Mouse (Mus musculus): ENCODE measurements around the gene Zc2hc1b. TPM values are rescaled to one million over a fixed set of nuclear protein-coding genes. Genes with fewer than 3 reads are reported as not detected.
"Not testable (repeated sequence)": the region's sequence is repeated elsewhere in the genome, so short reads cannot be mapped to it uniquely, and the experiment has no call there.

The Zc2hc1b gene
- not detected in 2 replicates for polyA plus RNA-seq (2012; rRNA removed)

DNA sequence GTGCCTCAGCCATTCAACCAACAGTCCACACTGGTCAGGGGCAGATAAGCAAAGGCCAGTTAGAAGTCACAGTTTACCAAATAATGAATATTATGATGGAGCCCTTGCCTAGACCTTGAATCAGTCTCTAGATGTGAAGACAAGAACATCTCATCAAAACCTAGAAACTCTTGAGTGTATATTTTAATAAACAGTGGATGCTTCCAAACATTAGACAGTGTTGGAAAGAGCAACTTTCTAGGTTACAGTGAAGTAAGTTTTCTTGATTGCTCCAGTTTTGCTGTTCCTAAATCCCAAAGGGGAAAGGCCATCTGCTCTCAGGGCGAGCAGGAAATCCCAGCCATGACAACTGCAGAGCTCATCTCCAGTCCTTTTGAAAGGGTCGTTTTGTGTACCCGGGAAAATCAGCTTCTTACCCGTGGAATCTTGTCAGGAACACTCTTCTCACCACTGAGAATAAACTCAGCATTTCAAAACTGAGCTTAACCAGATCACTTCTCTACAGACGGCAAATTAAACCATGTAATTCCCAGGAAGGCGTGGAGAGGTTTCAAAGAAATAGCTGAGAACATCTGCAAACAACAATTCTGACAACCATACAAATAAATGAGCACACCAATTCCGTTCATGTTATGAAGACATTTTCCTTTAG is at the start of gene Zc2hc1b:
Zc2hc1b (minus strand) TSS at position 51 of the 652 bp plus-strand sequence.
- no peak for DNase-seq (ENCODE audit: low read depth)

GRCm38 (mm10) chr10:13225377-13226063 is 47.7 kb upstream of the Zc2hc1b start:
- DNase-seq (ENCODE audit: low read depth): no peak

- no peak for DNase-seq (ENCODE audit: low read depth)
Measured at GRCm38 (mm10) chr10:13222135-13222534, 44.3 kb upstream of the Zc2hc1b start.

DNA sequence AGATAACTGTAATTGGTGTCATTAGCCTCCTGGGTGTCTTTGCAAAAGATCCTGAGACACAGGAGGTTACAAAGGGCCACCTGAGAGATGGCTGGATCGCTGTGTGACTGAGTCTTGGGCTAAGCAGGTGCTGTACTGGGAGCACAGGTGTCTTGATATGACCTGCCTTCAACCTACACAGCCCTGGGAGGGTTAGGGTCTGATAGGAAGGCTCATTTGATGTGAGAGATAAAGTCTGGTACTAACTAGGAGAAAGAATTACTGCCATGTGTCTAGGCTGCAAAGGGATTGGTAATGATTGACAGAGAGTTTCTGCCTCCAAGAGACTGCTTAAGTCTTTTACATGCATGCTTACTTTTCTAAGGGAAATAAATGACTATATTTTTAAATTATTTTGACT is 42.2 kb upstream of the Zc2hc1b start:
- no peak for DNase-seq (ENCODE audit: low read depth)

DNA sequence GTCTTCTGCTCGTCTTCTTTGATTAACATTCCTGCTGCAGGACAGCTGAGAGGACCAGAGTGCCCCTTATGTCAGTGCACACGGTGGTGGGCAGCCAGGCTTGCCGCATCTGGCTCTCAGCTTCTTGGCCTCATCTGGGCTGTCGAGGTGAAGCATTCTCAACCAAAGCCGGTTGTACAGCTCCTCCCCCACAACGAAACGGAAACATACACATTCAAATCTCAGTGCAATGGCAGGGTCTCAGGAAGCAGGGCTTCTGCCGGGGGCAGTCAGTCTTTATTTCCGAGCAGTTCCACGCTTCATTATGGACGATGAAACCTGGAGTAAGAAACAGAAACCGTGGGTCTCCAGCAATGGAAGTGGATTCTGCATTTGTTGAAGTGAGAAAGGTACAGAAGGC is 36.1 kb upstream of the Zc2hc1b start:
- no peak for DNase-seq (ENCODE audit: low read depth)

DNA sequence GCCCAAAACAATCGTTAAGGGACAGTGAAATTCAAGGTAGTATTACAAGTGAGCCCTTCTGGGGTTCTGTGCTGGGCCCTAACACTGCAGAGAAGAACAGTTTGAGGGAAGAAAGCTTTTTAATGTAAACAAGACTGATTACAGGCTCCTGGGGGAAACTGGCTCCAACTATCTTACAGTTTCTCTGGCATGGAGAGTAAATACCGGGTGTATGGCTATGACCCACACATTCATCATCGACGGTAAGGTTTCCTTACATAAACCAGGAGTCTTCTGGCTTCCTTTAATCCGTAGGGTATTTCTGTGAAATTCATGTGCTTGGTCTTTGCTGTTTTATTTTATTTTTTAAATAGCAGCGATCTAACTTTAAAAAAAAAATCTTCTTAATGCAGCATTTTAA is 35.0 kb upstream of the Zc2hc1b start:
- DNase-seq (ENCODE audit: low read depth): no peak

DNA sequence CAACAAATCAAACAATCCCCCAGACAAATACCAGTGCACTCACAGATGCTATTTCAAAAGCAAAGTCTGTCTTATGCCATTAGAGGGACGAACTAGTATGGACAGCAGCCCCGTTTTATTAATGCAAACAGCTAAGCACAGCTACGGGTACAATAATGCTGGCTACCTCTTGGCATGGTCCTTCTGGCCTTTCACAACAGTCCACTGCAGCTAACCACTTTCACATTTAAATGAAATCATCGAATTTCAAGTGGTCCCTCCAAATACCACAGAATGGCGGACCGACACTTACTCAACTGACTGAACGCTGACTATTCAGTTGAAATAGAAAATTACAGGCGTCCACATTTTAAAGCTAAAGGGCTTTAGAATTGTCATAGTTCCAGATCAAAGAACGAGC is 34.5 kb upstream of the Zc2hc1b start:
- no peak for DNase-seq (ENCODE audit: low read depth)

- DNase-seq (ENCODE audit: low read depth): no peak
Measured at GRCm38 (mm10) chr10:13209930-13210637, 32.3 kb upstream of the Zc2hc1b start.

- DNase-seq (ENCODE audit: low read depth): no peak
Measured at GRCm38 (mm10) chr10:13209506-13209905, 31.7 kb upstream of the Zc2hc1b start.

DNA sequence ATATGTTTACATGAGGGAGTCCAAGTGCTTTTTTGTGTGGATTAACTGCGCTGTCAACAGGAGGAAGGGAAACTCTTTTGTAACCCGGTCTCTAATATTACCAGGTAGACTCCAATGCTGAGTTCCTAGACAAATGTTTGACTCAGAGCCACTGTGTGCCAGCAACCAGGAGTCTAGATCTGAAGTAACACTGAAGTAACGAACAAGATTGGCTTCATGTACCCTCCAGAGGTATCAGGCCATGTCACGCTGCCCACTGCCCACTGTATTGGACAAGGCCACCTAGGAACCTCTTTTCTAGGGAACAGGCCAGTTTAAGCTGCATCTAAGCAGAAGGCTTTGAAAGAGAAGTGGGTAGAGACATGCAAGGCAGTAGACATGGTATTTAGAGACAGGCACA is 31.2 kb upstream of the Zc2hc1b start:
- no peak for DNase-seq (ENCODE audit: low read depth)

DNA sequence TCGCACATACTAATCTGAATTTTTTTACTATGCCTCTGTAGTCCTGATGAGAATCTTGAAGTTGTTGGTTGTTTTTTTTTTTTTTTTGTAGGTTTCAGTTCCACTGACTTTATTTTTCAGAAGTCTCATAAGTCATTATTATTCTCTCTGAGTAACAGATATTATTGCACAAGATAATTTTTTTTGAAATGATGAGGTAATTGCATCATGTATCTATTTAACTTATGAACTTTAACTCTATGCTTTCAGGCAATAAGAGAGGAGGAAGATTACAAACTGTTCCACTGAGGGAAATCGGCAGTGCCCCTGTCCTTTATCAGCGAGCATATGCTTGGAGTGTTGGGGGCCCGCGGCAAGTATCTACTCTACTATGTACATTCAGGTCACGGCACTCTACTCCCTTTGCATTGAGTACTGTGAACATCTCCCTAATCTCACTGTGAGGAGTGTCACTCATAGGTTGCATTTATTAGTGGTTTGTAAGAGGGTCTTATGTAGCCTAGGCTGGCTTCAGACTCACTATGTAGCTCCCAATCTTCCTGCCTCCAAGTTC is 24.0 kb upstream of the Zc2hc1b start:
- DNase-seq (ENCODE audit: low read depth): no peak

- DNase-seq (ENCODE audit: low read depth): no peak
Measured at GRCm38 (mm10) chr10:13200862-13201261, 23.0 kb upstream of the Zc2hc1b start.

GRCm38 (mm10) chr10:13199234-13199633 is 21.4 kb upstream of the Zc2hc1b start:
- no peak for DNase-seq (ENCODE audit: low read depth)

- DNase-seq (ENCODE audit: low read depth): no peak
Measured at GRCm38 (mm10) chr10:13196872-13197507, 19.2 kb upstream of the Zc2hc1b start.

- not testable (repeated sequence) for DNase-seq (ENCODE audit: low read depth)
Measured at GRCm38 (mm10) chr10:13193496-13193895, 15.7 kb upstream of the Zc2hc1b start.

GRCm38 (mm10) chr10:13192731-13193351 is 15.0 kb upstream of the Zc2hc1b start, which contains the start of gene Ltv1:
Gene Ltv1 (minus strand): TSS chr10:13193168.
- peak; percentile 44 for DNase-seq (ENCODE audit: low read depth)

GRCm38 (mm10) chr10:13189881-13190280 is 12.1 kb upstream of the Zc2hc1b start:
- DNase-seq (ENCODE audit: low read depth): no peak

DNA sequence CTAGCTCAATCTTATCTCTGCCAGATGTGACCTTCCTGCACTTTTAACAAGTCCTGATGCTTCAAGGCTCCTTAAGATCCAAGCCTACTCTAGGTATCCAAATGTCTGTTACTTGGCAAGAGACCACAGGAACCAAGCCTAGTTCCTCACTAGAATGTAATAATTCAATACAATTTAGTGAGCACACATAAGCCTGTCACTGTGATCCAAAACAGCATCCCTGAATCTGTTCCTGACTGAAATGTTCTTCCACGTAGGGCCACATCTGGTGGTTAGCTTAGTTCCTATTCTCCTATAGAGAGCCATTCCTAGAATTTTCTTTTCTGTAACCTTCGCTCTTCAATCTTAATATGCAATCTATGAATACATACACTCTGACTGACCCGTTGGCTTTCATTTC is 8.9 kb upstream of the Zc2hc1b start:
- DNase-seq (ENCODE audit: low read depth): no peak

GRCm38 (mm10) chr10:13184170-13184766 is 6.4 kb upstream of the Zc2hc1b start:
- DNase-seq (ENCODE audit: low read depth): no peak

DNA sequence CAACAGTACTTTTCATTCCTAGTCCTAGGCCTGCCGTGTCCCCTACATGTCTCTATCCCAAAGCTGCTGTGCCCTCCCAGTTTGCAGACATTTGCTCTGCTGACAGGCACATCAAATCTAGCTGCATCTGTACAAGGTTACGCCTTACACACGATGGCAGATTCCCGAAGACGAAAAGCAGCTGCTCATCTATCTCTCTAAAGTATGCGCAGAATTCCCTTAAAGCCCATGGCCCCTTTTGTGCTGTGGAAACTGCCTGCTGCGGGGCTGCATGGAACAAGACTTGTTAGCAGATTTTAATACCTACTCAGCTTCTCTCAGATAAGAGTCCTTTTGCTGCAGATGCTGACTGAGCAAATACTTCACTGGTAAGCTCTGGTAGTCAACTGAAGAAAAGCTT is 2.4 kb upstream of the Zc2hc1b start:
- DNase-seq (ENCODE audit: low read depth): no peak

DNA sequence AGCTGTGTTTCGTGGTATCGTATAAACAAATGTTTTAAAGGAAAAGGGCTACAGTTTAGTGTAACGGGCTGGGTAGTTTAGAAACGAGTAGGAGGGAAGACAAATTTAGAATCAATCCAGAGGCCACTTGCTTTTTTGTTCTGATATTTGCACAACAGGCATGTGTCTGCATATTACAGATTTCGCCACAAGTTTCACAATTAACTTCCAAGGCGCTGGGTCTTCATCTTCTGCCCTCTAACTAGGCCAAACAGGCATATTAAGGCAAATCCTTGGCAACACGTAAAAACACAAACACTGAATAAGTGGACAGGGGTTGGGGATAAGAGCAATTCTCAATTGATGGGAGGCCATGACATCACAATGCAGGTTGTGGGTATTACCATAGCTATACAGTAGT is 2.0 kb downstream of the Zc2hc1b start:
- no peak for DNase-seq (ENCODE audit: low read depth)

Measured in gonadal fat pad, adult 2 months (tissue).